Mouse (Mus musculus): ENCODE data around the gene E4f1. TPM values are rescaled to one million over a fixed set of nuclear protein-coding genes. Genes with fewer than 3 reads are reported as not detected.
A peak's percentile ranks its signal among the peaks of the same experiment; 100 is the strongest.
"Not testable (repeated sequence)": the region's sequence is repeated elsewhere in the genome, so short reads cannot be mapped to it uniquely, and the experiment has no call there.

The E4f1 gene
- total RNA-seq, 2 experiments from 2014 or later: 9.4 to 10.2 TPM

- no peak for DNase-seq
Measured at GRCm38 (mm10) chr17:24461580-24461979, 8.5 kb downstream of the E4f1 start.

- DNase-seq: not testable (repeated sequence)
Measured at GRCm38 (mm10) chr17:24455523-24456206, 14.4 kb downstream of the E4f1 start.

GRCm38 (mm10) chr17:24454756-24455522 is 15.2 kb downstream of the E4f1 start:
- DNase-seq: peak; percentile 99

GRCm38 (mm10) chr17:24454218-24454755 is 15.8 kb downstream of the E4f1 start:
- no peak for DNase-seq

- DNase-seq: no peak
Measured at GRCm38 (mm10) chr17:24453372-24453771, 16.7 kb downstream of the E4f1 start.

GRCm38 (mm10) chr17:24451220-24451619 is 18.9 kb downstream of the E4f1 start:
- no peak for DNase-seq

GRCm38 (mm10) chr17:24449507-24449906 is 20.6 kb downstream of the E4f1 start:
- DNase-seq: no peak

- no peak for DNase-seq
Measured at GRCm38 (mm10) chr17:24446590-24446989, 23.5 kb downstream of the E4f1 start.

GRCm38 (mm10) chr17:24443409-24443808 is 26.7 kb downstream of the E4f1 start:
- DNase-seq: no peak

GRCm38 (mm10) chr17:24442632-24443155 is 27.4 kb downstream of the E4f1 start, which contains the start of gene Dnase1l2:
Gene Dnase1l2, minus strand, starts transcription at chr17:24443105.
- no peak for DNase-seq

GRCm38 (mm10) chr17:24442107-24442506 is 28.0 kb downstream of the E4f1 start:
- no peak for DNase-seq

GRCm38 (mm10) chr17:24441148-24441547 is 29.0 kb downstream of the E4f1 start:
- DNase-seq: no peak

GRCm38 (mm10) chr17:24440377-24440776 is 29.7 kb downstream of the E4f1 start:
- DNase-seq: no peak

- no peak for DNase-seq
Measured at GRCm38 (mm10) chr17:24437016-24437415, 33.1 kb downstream of the E4f1 start.

GRCm38 (mm10) chr17:24429201-24429983 is 40.7 kb downstream of the E4f1 start:
- DNase-seq: peak; percentile 55

GRCm38 (mm10) chr17:24427170-24427557 is 42.9 kb downstream of the E4f1 start:
- no peak for DNase-seq

GRCm38 (mm10) chr17:24426471-24427169 is 43.5 kb downstream of the E4f1 start, which contains the start of gene Eci1:
Gene Eci1, plus strand, starts transcription at chr17:24426641.
- peak; percentile 98 for DNase-seq

- DNase-seq: no peak
Measured at GRCm38 (mm10) chr17:24425905-24426304, 44.2 kb downstream of the E4f1 start.

- not testable (repeated sequence) for DNase-seq
Measured at GRCm38 (mm10) chr17:24425326-24425725, 44.8 kb downstream of the E4f1 start.

- no peak for DNase-seq
Measured at GRCm38 (mm10) chr17:24424489-24424888, 45.6 kb downstream of the E4f1 start.

GRCm38 (mm10) chr17:24423114-24423513 is 47.0 kb downstream of the E4f1 start:
- no peak for DNase-seq
